9 mouse cellular contexts compared by ENCODE assay signal in the genomic region with DNA sequence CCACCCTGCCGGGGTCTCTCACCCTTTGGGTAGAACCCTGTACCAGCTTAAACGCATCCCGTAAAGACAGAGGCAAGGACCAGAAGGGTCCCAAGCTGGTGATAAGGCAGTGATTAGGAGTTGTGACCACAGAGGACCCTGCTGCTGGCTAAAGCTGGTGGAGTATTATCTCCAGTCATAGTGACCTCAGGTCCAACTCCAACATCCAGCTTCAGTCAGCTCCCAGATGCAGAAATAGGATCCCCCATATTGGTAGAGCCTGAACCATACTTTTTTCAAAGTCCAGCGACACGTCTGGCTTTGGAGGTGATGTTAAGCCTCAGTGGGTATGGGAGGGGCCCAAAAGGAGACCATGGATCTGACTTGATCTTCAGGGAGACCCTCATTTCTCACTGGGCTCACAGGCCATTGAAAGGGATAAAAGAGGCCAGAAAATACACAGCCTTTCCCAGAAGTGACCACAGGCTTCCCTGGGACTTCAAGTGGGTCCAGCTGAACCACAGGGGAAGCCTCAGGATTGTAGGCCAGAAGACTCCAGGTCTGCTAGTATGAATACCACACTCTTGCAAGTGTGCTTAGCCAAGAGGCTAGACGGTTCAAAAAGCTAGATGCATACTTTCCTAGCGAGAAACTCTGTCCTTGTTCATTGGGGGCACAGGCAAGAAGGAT. TPM values are rescaled to one million over a fixed set of nuclear protein-coding genes. Genes with fewer than 3 reads are reported as not detected.
DNase-seq lines count a peak whose midpoint lies in the region; ATAC-seq and TF ChIP-seq lines count a peak whose summit lies in the region.
"Had no signal": no experiment of that assay in that cellular context is flagged by ENCODE, and none has a peak within 500 bp of the region (broad histone marks: within the 10 kb centered on the region; RNA-seq: fewer than 3 reads in every experiment).

No protein-coding gene starts in this region.

- H3K4me1 ChIP-seq in cerebellum, adult 2 months (ENCODE audit: control insufficient read depth, insufficient read depth, low read length): no peaks in the 10 kb centered on the region
- peaks cover 13% of the 10 kb centered on the region for H3K4me1 ChIP-seq in testis, adult 2 months (ENCODE audit: control insufficient read depth, insufficient read depth, low read length)
- H3K4me1 ChIP-seq in liver, embryonic 12.5 days: peaks cover 55% of the 10 kb centered on the region
- peaks cover 51% of the 10 kb centered on the region for H3K4me1 ChIP-seq in stomach, embryonic 16.5 days (ENCODE audit: control insufficient read depth, insufficient read depth, low read length)

- ATAC-seq in liver, embryonic 12.5 days: no peak
- ATAC-seq in stomach, embryonic 16.5 days (ENCODE audit: insufficient read depth, low FRiP score): no peak

- no peaks in the 10 kb centered on the region for H3K9me3 ChIP-seq in liver, embryonic 12.5 days (replicated peaks)
- H3K9me3 ChIP-seq in stomach, embryonic 16.5 days (replicated peaks; ENCODE audit: control insufficient read depth, low read length): no peaks in the 10 kb centered on the region

- peak overlapping the region; percentile 36 for H3K4me3 ChIP-seq in cerebellum, adult 2 months (replicated peaks; ENCODE audit: insufficient read depth, low read depth, low read length)
- H3K4me3 ChIP-seq in testis, adult 2 months (ENCODE audit: control insufficient read depth, low read depth, low read length): peak overlapping the region; percentile 78
- H3K4me3 ChIP-seq in liver, embryonic 12.5 days: peak overlapping the region; percentile 65
- peak overlapping the region; percentile 84 for H3K4me3 ChIP-seq in stomach, embryonic 16.5 days (replicated peaks; ENCODE audit: low read length)

- WGBS in cerebellum, adult 2 months: 70% methylated on average over 7 of the region's 7 CpGs
- WGBS in liver, embryonic 12.5 days (ENCODE audit: insufficient replicate concordance): 26% methylated on average over 7 of the region's 7 CpGs
- WGBS in stomach, embryonic 16.5 days: 16% methylated on average over 7 of the region's 7 CpGs

- no peak for TF ChIP-seq POLR2A in cerebellum, adult 2 months (IDR thresholded peaks at IDR 0.05; ENCODE audit: borderline replicate concordance, insufficient read depth, low read length)
- no peak for TF ChIP-seq POLR2A in testis, adult 2 months (IDR thresholded peaks at IDR 0.05; ENCODE audit: control insufficient read depth, low read depth, low read length)

- peak overlapping the region; percentile 74 for H3K4me2 ChIP-seq in liver, embryonic 12.5 days
- peak overlapping the region; percentile 89 for H3K4me2 ChIP-seq in stomach, embryonic 16.5 days (ENCODE audit: low read depth, low read length)

- peaks cover 4% of the 10 kb centered on the region; the same call in 1 of the 2 replicates for H3K27me3 ChIP-seq in cerebellum, adult 2 months (ENCODE audit: control insufficient read depth, insufficient read depth, low read length)
- peaks cover 3% of the 10 kb centered on the region; the same call in 1 of the 2 replicates for H3K27me3 ChIP-seq in testis, adult 2 months (ENCODE audit: control insufficient read depth, insufficient read depth, low read length)
- H3K27me3 ChIP-seq in liver, embryonic 12.5 days (replicated peaks): peaks cover 62% of the 10 kb centered on the region
- H3K27me3 ChIP-seq in stomach, embryonic 16.5 days (ENCODE audit: control insufficient read depth, insufficient read depth, low read length): no peaks in the 10 kb centered on the region

- no peak overlapping the region for H3K27ac ChIP-seq in cerebellum, adult 2 months (ENCODE audit: insufficient read depth, low read length)
- H3K27ac ChIP-seq in testis, adult 2 months (ENCODE audit: control insufficient read depth, insufficient read depth, low read depth, low read length): peak overlapping the region; percentile 73
- peak overlapping the region; percentile 30; the same call in 1 of the 2 replicates for H3K27ac ChIP-seq in liver, embryonic 12.5 days
- peak overlapping the region; percentile 80 for H3K27ac ChIP-seq in stomach, embryonic 16.5 days (ENCODE audit: low read length)

- peak overlapping the region; percentile 73 for H3K9ac ChIP-seq in liver, embryonic 12.5 days
- H3K9ac ChIP-seq in stomach, embryonic 16.5 days (ENCODE audit: low read length): peak overlapping the region; percentile 98

- H3K36me3 ChIP-seq in testis, adult 2 months (ENCODE audit: control insufficient read depth, insufficient read depth, low read length): no peaks in the 10 kb centered on the region
- peaks cover 8% of the 10 kb centered on the region; the same call in 1 of the 2 replicates for H3K36me3 ChIP-seq in liver, embryonic 12.5 days
- no peaks in the 10 kb centered on the region for H3K36me3 ChIP-seq in stomach, embryonic 16.5 days (ENCODE audit: control insufficient read depth, insufficient read depth, low read length)

- TF ChIP-seq CTCF in cerebellum, adult 2 months (IDR thresholded peaks at IDR 0.05; ENCODE audit: borderline replicate concordance, insufficient read depth, low read depth, low read length): no peak
- no peak for TF ChIP-seq CTCF in testis, adult 2 months (IDR thresholded peaks at IDR 0.05; ENCODE audit: control insufficient read depth, insufficient read depth, insufficient replicate concordance, low read depth, low read length)

- no peak for DNase-seq in cerebellum, adult 2 months
- DNase-seq in cerebellum, postnatal 25 days: no peak
- no peak for DNase-seq in testis, postnatal 10 days (ENCODE audit: low spot score)
- DNase-seq in thymus, adult 18-20 months: no peak
- no peak for DNase-seq in layer of hippocampus, postnatal 10 days (ENCODE audit: low spot score in 2 of 2)
- DNase-seq: kidney, adult 9 months had no signal

RNA-seq across cellular contexts. Expression of gene Pkdcc, which starts 1.3 kb away (rescaled TPM):
- polyA plus RNA-seq in cerebellum, adult 2 months (2012; rRNA removed): 9.0 and 11.6 TPM in 2 replicates
- 30.6 and 31.5 TPM in 2 replicates for polyA plus RNA-seq in testis, adult 2 months (2012; rRNA removed)
- polyA plus RNA-seq in liver, embryonic 12.5 days (2016; fragmentation: Nextera tagmentation; extraction: Ambion mirVana): 7.5 and 7.7 TPM in 2 replicates
- polyA plus RNA-seq in stomach, embryonic 16.5 days (2015; fragmentation: Nextera tagmentation; extraction: Ambion mirVana): 16.2 and 16.4 TPM in 2 replicates
- total RNA-seq in layer of hippocampus, postnatal 10 days (2021): 10 to 100 TPM; 19.1 to 22.1 TPM
